Mouse (Mus musculus) limb, embryonic 15.5 days (tissue): ENCODE measurements at regions not wholly inside any gene's neighbourhood (a gene's known extent, or its start where the extent isn't known, plus 50 kb on each side); places are given as distances from the start of the nearest gene placed in this dataset.
"Not testable (repeated sequence)": the region's sequence is repeated elsewhere in the genome, so short reads cannot be mapped to it uniquely, and the experiment has no call there.

ENCODE experiments used
- ATAC-seq: fragments of 200-750 bp; cut with Nextera tagmentation; 2 replicates; pipeline ENCODE4 v1.8.0; 2017; ENCODE audit warnings: low read depth, moderate TSS enrichment; ENCODE audit not compliant: insufficient number of reproducible peaks, low FRiP score, low TSS enrichment
- H3K27ac ChIP-seq: fragments of 300-500 bp; sonication (generic); 2 replicates; pipeline ENCODE4 v1.5.1; 2015; ENCODE audit warnings: moderate library complexity, mild to moderate bottlenecking, inconsistent platforms
- H3K27me3 ChIP-seq: fragments of 300-500 bp; sonication (generic); 2 replicates; pipeline ENCODE4 v1.6.1; 2015; ENCODE audit warnings: inconsistent platforms
- H3K36me3 ChIP-seq: fragments of 300-500 bp; sonication (generic); 2 replicates; pipeline ENCODE4 v1.6.1; 2015; ENCODE audit warnings: inconsistent platforms
- H3K4me1 ChIP-seq: fragments of 300-500 bp; sonication (generic); 2 replicates; pipeline ENCODE4 v1.6.1; 2015; ENCODE audit warnings: inconsistent platforms
- H3K4me2 ChIP-seq: fragments of 300-500 bp; sonication (generic); 2 replicates; pipeline ENCODE4 v1.6.1; 2015; ENCODE audit warnings: mild to moderate bottlenecking, inconsistent platforms
- H3K4me3 ChIP-seq: fragments of 300-500 bp; sonication (generic); 2 replicates; pipeline ENCODE4 v1.5.1; 2015; ENCODE audit warnings: mild to moderate bottlenecking, inconsistent platforms
- H3K9ac ChIP-seq: fragments of 300-500 bp; sonication (generic); 2 replicates; pipeline ENCODE4 v1.6.1; 2015; ENCODE audit warnings: inconsistent platforms
- H3K9me3 ChIP-seq: fragments of 300-500 bp; sonication (generic); 2 replicates; pipeline ENCODE4 v1.6.1; 2016; ENCODE audit warnings: inconsistent platforms
- WGBS: fragments of 180-500 bp; shearing (Covaris S2); methylation state at CpG from one replicate; pipeline ENCODE4 v1.1.7; 2015; 5-methylcytosine and 5-hydroxymethylcytosine counted together

DNA sequence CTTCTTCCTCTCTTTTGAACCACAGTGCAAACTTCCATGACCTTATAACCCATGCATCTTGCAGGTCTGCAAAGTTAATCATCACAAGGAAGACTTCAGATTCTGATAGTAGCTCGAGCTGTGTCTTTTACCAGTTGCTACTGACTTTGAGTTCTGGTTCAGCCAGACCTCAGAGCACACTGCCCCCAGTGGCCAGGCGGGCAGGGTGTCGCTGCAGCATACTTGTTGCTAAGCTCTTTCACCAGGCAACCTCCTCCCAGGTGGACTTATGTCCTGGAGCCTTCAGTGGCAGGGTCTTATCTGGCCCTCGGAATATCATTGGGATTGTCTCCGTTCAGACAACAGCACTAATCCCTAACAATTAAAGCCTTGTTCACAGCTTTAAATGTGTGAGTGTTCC lies 146.7 kb upstream of the Trpc7 start:
- Histone ChIP-seq H3K9ac (no peak overlapping the region), H3K4me3 (no peak overlapping the region), H3K4me1 (peaks cover 7% of the 10 kb centered on the region; the same call in 1 of the 2 replicates), H3K9me3 (no peaks in the 10 kb centered on the region), H3K4me2 (no peak overlapping the region), H3K36me3 (no peaks in the 10 kb centered on the region), H3K27ac (no peak overlapping the region), H3K27me3 (no peaks in the 10 kb centered on the region)
- no peak for ATAC-seq
- 71% methylated on average over 5 of the region's 5 CpGs for WGBS

DNA sequence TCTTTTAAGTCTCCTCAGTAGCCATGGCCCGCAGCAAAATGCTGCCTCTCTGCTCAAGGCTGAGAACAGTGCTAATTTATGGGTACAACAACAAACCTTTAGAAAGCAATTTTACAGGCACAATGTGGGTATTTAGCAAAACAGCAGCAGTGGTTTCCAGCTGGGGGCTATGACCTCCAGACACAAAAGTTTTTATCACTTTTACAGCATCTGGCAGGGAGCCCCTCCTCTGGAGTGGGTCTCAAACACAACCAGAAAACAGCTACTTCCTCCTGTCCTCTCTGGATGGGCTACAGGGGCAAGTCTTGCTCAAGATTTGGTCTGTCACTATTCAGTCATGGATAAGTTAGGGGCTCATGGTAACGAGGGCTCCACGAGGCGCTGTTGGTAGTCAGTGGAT lies 137.1 kb upstream of the Trpc7 start:
- no peaks in the 10 kb centered on the region; the same call in 1 of the 2 replicates for H3K4me1 ChIP-seq
- ATAC-seq, result no peak
- H3K4me3 ChIP-seq, result no peak overlapping the region
- no peaks in the 10 kb centered on the region for H3K36me3 ChIP-seq
- no peak overlapping the region for H3K27ac ChIP-seq
- no peak overlapping the region for H3K9ac ChIP-seq
- no peak overlapping the region for H3K4me2 ChIP-seq
- no peaks in the 10 kb centered on the region for H3K27me3 ChIP-seq
- no peaks in the 10 kb centered on the region for H3K9me3 ChIP-seq
- WGBS, result 38% methylated on average over 4 of the region's 4 CpGs

DNA sequence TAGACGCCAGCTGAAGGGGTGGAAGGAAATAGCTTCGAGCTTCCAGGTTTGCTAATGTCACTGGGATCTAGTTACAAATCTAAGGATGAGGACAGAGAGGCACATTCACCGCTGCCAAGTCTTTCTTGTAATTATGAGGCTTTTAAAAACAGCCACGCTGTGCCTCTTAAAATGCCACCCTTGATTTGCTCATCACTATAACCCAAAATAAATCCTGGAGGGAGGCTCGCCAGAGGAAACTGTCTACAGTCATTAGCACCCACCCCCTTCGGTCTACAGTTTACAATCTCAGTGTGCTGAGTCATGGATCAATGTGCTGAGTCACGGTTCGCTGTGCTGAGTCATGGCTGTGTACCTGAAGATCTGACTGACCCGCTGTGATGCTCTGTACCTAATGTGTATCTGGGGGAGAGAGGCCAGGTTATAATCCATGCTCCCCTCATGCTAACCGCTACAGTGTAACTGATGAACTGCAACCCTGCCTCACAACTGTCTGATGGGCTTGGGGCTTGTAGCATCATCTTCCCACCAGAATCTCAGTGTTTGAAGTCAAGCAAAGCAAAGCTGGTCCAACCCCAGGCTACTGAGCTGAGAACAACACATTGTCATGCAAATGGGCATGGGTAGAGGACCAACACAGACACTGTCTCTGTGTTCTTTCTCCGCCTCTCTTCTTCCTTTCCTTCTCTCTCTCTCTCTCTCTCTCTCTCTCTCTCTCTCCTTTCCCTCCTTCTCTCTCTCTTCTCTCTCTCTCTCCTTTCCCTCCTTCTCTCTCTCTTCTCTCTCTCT lies 122.0 kb upstream of the Trpc7 start:
- no peak overlapping the region for H3K27ac ChIP-seq
- no peak for ATAC-seq
- 44% methylated on average over 11 of the region's 11 CpGs for WGBS

DNA sequence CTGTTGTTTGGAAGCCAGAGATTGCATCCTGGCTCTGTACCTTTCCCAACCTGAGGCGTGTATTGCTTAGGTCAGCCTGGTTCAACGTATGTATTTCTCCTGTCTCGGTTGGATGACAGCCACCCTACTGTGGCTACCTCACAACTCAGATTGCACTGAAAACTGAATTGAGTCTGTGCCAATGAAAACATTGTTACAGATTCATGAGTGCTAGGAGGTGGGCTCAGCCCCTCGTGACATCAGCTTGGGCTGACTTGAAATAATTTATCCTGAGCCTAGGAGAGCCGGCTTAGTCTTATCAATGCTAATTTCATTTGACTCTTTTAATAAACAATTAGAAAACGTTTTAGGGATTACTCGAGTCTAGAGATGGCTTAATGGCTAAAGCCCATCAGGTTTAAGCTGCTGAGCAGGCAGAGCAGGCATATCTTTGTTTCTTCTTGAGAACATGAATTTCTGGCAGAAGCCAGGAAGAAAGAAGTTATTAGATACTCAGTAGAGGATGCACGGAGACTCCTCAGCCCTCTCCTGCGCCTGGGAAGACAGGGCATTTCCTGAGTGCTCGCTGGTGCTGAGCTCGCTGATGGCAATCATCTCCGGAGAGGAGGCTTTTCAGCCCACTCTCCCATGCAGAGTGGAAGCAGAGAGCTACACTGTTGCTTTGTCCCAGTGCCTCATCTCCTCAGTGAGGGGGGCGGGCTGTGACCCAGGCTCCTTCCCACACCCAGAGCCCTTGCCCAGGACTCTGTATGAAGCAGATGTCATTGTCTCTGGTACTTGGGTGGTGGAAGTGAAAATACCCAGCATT lies 120.9 kb upstream of the Trpc7 start:
- no peak overlapping the region for H3K27ac ChIP-seq
- WGBS, result 58% methylated on average over 13 of the region's 13 CpGs
- ATAC-seq, result no peak

More for the DNA sequence above, 122.0 kb upstream of the Trpc7 start:
- Histone ChIP-seq H3K4me2 (no peak overlapping the region), H3K27me3 (no peaks in the 10 kb centered on the region), H3K9ac (no peak overlapping the region), H3K9me3 (no peaks in the 10 kb centered on the region), H3K4me3 (no peak overlapping the region), H3K4me1 (peaks cover 12% of the 10 kb centered on the region), H3K36me3 (no peaks in the 10 kb centered on the region)

DNA sequence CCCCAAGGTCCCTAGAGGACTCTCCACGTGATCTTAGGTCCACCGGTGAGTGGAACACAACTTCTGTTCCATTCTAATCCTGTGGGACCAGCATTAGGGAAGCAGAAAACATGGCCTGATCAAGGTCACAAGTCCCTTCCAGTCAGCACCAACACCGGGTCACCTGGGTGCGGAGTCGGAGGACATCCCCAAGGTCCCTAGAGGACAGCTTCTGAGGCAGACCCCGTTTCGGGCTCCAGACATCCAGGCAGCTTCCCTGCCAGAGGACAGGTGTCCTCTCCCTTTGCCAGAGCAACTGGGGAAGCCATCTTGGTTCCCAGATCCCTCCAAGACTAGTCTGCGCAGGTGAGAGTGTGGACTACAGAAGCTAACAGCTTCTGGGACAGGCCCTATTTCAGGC lies 111.4 kb upstream of the Trpc7 start:
- not testable (repeated sequence) for ATAC-seq, H3K4me3 ChIP-seq, H3K4me1 ChIP-seq, H3K9me3 ChIP-seq, H3K4me2 ChIP-seq, H3K9ac ChIP-seq, H3K27ac ChIP-seq, H3K27me3 ChIP-seq, H3K36me3 ChIP-seq
- 91% methylated on average over 8 of the region's 8 CpGs for WGBS

More for the DNA sequence above, 120.9 kb upstream of the Trpc7 start:
- Histone ChIP-seq H3K4me1 (peaks cover 12% of the 10 kb centered on the region), H3K27me3 (no peaks in the 10 kb centered on the region), H3K36me3 (no peaks in the 10 kb centered on the region), H3K9me3 (no peaks in the 10 kb centered on the region), H3K4me3 (no peak overlapping the region), H3K9ac (no peak overlapping the region), H3K4me2 (no peak overlapping the region)

DNA sequence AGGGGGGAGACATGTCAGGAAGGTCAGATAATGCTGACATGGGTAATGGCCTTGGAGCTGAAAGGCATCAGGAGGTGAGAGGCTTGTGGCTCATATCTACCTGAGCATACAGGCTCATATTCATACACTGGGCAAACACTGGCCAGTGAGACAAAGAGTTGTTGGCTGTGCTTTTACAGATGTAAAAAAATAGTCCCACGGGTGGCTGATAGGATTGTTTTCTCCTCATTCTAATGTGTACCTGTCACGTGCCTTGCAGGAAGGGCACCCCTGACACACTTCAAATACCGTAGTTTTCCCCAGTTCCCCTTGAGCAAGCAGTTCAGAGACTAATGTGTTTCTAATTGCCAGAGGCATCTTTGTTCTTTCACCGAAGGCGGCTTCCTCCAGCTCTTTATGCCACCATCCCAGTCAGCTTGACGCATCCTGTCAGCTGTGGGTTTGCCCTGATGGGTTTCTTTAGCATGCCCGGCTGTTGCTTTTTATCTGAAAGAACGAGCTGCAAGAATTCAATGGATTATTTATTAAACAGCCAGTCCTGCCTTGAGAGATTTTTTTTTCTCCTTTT lies 107.9 kb upstream of the Trpc7 start:
- Histone ChIP-seq H3K27me3 (no peaks in the 10 kb centered on the region), H3K9ac (no peak overlapping the region), H3K9me3 (no peaks in the 10 kb centered on the region), H3K4me1 (no peaks in the 10 kb centered on the region), H3K4me2 (no peak overlapping the region), H3K36me3 (no peaks in the 10 kb centered on the region), H3K4me3 (no peak overlapping the region), H3K27ac (no peak overlapping the region)
- ATAC-seq, result no peak
- 23% methylated on average over 8 of the region's 8 CpGs for WGBS

DNA sequence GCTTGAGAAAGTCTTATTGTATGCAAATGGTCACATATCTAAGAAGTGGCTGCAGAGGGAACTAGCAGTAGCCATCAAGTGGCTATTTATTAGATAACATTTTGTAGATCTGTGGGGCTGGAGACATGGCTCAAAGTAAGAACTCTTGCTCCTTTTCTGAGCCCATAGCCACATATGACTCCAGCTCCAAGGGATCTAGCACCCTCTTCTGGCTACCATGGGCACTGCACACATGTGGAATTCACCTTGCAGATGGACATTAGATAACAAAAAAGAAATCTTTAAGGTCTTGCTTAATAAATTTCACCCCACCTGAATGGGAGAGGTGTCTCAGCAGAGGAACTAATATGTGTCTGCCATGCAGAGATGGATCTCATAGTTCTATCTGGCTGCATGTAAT lies 96.2 kb upstream of the Trpc7 start:
- Histone ChIP-seq H3K4me3 (no peak overlapping the region), H3K27ac (no peak overlapping the region), H3K9ac (no peak overlapping the region), H3K4me2 (no peak overlapping the region), H3K4me1 (no peaks in the 10 kb centered on the region), H3K36me3 (no peaks in the 10 kb centered on the region), H3K9me3 (no peaks in the 10 kb centered on the region), H3K27me3 (no peaks in the 10 kb centered on the region)
- no peak for ATAC-seq

DNA sequence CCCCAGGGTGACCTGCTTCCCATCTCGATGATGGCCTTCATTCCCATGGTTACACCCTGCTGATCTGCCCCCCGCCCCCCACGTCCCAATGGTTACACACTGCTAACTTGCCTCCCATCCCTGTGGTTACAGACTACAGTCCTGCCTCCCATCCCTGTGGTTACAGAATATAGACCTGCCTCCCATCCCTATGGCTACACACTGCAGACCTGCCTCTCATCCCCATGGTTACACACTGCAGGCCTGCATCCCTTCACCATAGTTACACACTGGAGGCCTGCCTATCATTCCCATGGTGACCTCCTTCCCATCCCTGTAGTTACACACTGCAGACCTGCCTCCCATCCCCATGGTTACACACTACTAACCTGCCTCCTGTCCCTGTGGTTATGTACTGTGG lies 78.3 kb upstream of the Trpc7 start:
- Histone ChIP-seq H3K27me3 (no peaks in the 10 kb centered on the region), H3K9me3 (no peaks in the 10 kb centered on the region; the same call in 1 of the 2 replicates), H3K4me1 (no peaks in the 10 kb centered on the region), H3K4me3 (no peak overlapping the region), H3K9ac (no peak overlapping the region), H3K36me3 (no peaks in the 10 kb centered on the region), H3K27ac (no peak overlapping the region), H3K4me2 (no peak overlapping the region)
- no peak for ATAC-seq
- WGBS, result 85% methylated on average over 3 of the region's 3 CpGs

DNA sequence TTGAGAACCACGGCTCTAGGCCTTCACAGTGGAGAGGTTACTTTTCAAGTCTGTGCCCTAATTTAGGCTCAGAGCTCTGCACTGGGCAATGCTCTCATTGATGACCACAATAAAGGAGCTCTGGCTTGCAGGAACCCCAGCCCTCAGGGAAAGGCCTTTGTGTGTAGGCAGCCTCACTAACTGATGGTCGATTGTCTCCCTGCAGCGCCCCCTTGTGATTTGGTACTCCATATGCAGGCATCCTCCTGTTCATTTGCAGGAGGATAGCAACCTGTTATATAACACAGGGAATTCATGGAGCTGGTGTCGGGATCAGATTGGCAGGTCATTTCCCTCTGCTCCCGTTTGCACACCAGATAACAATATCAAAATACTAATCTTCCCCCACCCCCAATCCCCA lies 59.6 kb upstream of the Trpc7 start:
- WGBS, result 44% methylated on average over 5 of the region's 5 CpGs

DNA sequence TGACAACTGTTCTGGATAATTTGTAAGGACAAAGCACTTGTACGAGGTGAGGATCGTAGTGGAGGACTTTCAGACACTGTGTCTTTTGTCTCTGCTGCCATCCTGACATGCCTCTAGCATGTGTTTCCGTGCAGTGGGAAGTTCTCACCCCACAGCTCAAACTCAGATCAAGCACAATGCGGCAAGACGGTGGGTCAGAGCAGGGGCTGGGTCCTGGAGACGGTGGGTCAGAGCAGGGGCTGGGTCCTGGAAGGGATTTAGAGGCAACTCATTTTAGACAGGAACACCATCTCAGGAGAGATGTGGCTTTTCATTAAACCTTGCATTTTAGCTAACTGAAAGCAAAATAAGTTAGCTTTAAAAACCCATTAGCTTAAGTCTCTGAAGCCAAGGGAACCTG lies 52.3 kb upstream of the Trpc7 start:
- WGBS, result 80% methylated on average over 6 of the region's 6 CpGs
- no peaks in the 10 kb centered on the region for H3K27me3 ChIP-seq
- H3K4me2 ChIP-seq, result no peak overlapping the region
- H3K9ac ChIP-seq, result no peak overlapping the region
- no peak overlapping the region for H3K4me3 ChIP-seq
- H3K36me3 ChIP-seq, result no peaks in the 10 kb centered on the region
- no peak for ATAC-seq
- no peaks in the 10 kb centered on the region for H3K4me1 ChIP-seq
- no peaks in the 10 kb centered on the region for H3K9me3 ChIP-seq
- H3K27ac ChIP-seq, result no peak overlapping the region

More for the DNA sequence above, 59.6 kb upstream of the Trpc7 start:
- H3K9me3 ChIP-seq, result no peaks in the 10 kb centered on the region
- no peak overlapping the region for H3K27ac ChIP-seq
- H3K4me3 ChIP-seq, result no peak overlapping the region
- H3K27me3 ChIP-seq, result no peaks in the 10 kb centered on the region
- no peak overlapping the region for H3K9ac ChIP-seq
- ATAC-seq, result no peak
- no peaks in the 10 kb centered on the region for H3K36me3 ChIP-seq
- H3K4me2 ChIP-seq, result no peak overlapping the region
- no peaks in the 10 kb centered on the region for H3K4me1 ChIP-seq

DNA sequence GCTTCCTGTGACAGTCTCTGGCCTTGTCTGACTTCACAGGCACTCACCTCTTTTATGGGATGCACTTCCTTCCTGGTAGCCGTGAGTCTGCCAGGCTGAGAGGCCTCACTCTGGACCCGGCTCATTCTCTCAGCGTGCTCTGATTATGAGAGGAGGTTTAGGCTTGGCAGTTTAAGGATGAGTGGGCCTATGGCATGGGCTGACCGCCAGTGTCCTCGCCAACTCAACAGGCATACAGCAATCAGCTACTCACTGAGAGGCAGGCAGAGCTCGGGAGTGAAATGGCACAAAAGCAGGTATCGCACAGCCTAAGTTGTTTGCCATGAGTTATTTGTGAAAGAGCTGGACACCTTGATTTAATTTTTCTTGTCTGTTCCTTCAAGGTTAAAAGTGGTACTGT lies 51.5 kb upstream of the Trpc7 start:
- H3K36me3 ChIP-seq, result no peaks in the 10 kb centered on the region
- H3K4me1 ChIP-seq, result no peaks in the 10 kb centered on the region
- WGBS, result 60% methylated on average over 7 of the region's 7 CpGs
- no peaks in the 10 kb centered on the region for H3K27me3 ChIP-seq
- H3K4me2 ChIP-seq, result no peak overlapping the region
- H3K27ac ChIP-seq, result no peak overlapping the region
- H3K9me3 ChIP-seq, result no peaks in the 10 kb centered on the region
- no peak overlapping the region for H3K9ac ChIP-seq
- no peak overlapping the region for H3K4me3 ChIP-seq
- no peak for ATAC-seq
